Mouse (Mus musculus) gastrocnemius, adult 18-20 months (tissue): ENCODE data around the gene Slc39a11. TPM values are rescaled to one million over a fixed set of nuclear protein-coding genes. Genes with fewer than 3 reads are reported as not detected.

Experiments
- DNase-seq: peaks from one replicate; pipeline ENCODE4 v3.0.0; 2021; ENCODE audit warnings: low spot score
- total RNA-seq, 2 experiments: library from RNA; stranded (reverse); gene quantifications; 2 replicates each; pipeline ENCODE4 v1.2.3; 2021

Slc39a11 gene
- total RNA-seq, 2 experiments from 2014 or later = 1.5 to 2.4 TPM

GRCm38 (mm10) chr11:113468016-113468415 lies 181.9 kb downstream of the Slc39a11 start:
- no peak for DNase-seq

GRCm38 (mm10) chr11:113467313-113467811 lies 182.5 kb downstream of the Slc39a11 start:
- no peak for DNase-seq

GRCm38 (mm10) chr11:113460118-113460517 lies 189.8 kb downstream of the Slc39a11 start:
- DNase-seq = no peak

GRCm38 (mm10) chr11:113458582-113459210 lies 191.2 kb downstream of the Slc39a11 start:
- DNase-seq = no peak

GRCm38 (mm10) chr11:113452861-113453568 lies 196.9 kb downstream of the Slc39a11 start:
- DNase-seq = no peak

- no peak for DNase-seq
Measured at GRCm38 (mm10) chr11:113451301-113451700, 198.6 kb downstream of the Slc39a11 start.

GRCm38 (mm10) chr11:113450665-113451064 lies 199.2 kb downstream of the Slc39a11 start:
- no peak for DNase-seq

- no peak for DNase-seq
Measured at GRCm38 (mm10) chr11:113450028-113450427, 199.9 kb downstream of the Slc39a11 start.

GRCm38 (mm10) chr11:113442036-113442435 lies 207.8 kb downstream of the Slc39a11 start:
- no peak for DNase-seq

GRCm38 (mm10) chr11:113439328-113440030 lies 210.4 kb downstream of the Slc39a11 start:
- no peak for DNase-seq

- DNase-seq = no peak
Measured at GRCm38 (mm10) chr11:113438915-113439314, 211.0 kb downstream of the Slc39a11 start.

- DNase-seq = no peak
Measured at GRCm38 (mm10) chr11:113437357-113437756, 212.5 kb downstream of the Slc39a11 start.

GRCm38 (mm10) chr11:113436299-113436698 lies 213.6 kb downstream of the Slc39a11 start:
- DNase-seq = no peak

GRCm38 (mm10) chr11:113435696-113436095 lies 214.2 kb downstream of the Slc39a11 start:
- DNase-seq = no peak

GRCm38 (mm10) chr11:113431161-113431560 lies 218.7 kb downstream of the Slc39a11 start:
- DNase-seq = peak; percentile 38

- no peak for DNase-seq
Measured at GRCm38 (mm10) chr11:113425882-113426281, 224.0 kb downstream of the Slc39a11 start.

GRCm38 (mm10) chr11:113425454-113425853 lies 224.4 kb downstream of the Slc39a11 start:
- no peak for DNase-seq

GRCm38 (mm10) chr11:113424765-113425164 lies 225.1 kb downstream of the Slc39a11 start:
- no peak for DNase-seq

- DNase-seq = no peak
Measured at GRCm38 (mm10) chr11:113422598-113422997, 227.3 kb downstream of the Slc39a11 start.

- no peak for DNase-seq
Measured at GRCm38 (mm10) chr11:113418921-113419655, 230.8 kb downstream of the Slc39a11 start.

GRCm38 (mm10) chr11:113417948-113418347 lies 231.9 kb downstream of the Slc39a11 start:
- DNase-seq = no peak
